Mouse (Mus musculus): ENCODE results near the gene Lama2. TPM values are rescaled to one million over a fixed set of nuclear protein-coding genes. Genes with fewer than 3 reads are reported as not detected.

The Lama2 gene
- polyA plus RNA-seq, 1 experiment from 2014 or later = 5.8 TPM

GRCm38 (mm10) chr10:27022707-27023106 lies 596.9 kb downstream of the Lama2 start:
- 38% methylated on average over 1 of the region's 1 CpGs for WGBS
- Histone ChIP-seq H3K4me2 (ENCODE audit: low read length) (no peak overlapping the region), H3K36me3 (ENCODE audit: control insufficient read depth, insufficient read depth, low read length) (no peaks in the 10 kb centered on the region), H3K4me1 (ENCODE audit: control insufficient read depth, insufficient read depth, low read depth, low read length) (no peaks in the 10 kb centered on the region), H3K4me3 (ENCODE audit: low read length) (no peak overlapping the region), H3K27me3 (replicated peaks; ENCODE audit: control insufficient read depth, insufficient read depth, low read length) (no peaks in the 10 kb centered on the region), H3K27ac (ENCODE audit: low read depth, low read length) (no peak overlapping the region), H3K9ac (ENCODE audit: low read depth, low read length) (no peak overlapping the region), H3K9me3 (ENCODE audit: control insufficient read depth, low read length) (no peaks in the 10 kb centered on the region)
- peak; percentile 52; the same call in 1 of the 2 replicates for ATAC-seq

DNA sequence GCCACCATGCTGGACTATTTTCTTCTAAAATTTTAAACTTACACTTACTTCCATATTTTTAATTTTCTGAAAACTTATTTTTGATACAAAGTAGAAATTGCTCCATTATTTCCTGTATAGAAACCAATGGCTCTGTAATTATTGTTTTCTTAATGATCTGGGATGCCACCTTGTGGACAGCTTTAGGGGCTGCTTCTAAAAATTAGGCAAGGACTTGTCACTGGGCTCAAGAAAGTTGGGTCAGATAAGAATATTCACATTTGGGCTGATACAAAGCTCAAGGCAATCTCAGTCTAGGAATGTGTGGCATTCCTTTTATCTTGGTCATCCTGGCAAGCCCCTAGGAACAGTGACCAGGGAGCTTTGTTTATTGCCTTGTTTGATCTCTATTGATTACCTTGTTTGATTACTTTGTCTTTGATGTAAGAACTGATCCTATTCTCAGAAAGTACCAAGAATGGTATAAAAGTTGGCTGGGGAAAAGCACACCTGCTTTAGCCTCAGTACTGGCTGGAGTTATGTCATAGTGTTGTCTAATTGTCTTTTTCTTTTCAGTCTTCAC lies 606.7 kb downstream of the Lama2 start:
- H3K9ac ChIP-seq (ENCODE audit: low read depth, low read length) = no peak overlapping the region
- H3K4me1 ChIP-seq (ENCODE audit: control insufficient read depth, insufficient read depth, low read depth, low read length) = no peaks in the 10 kb centered on the region
- no peak for ATAC-seq
- H3K36me3 ChIP-seq (ENCODE audit: control insufficient read depth, insufficient read depth, low read length) = no peaks in the 10 kb centered on the region
- no peak overlapping the region for H3K27ac ChIP-seq (ENCODE audit: low read depth, low read length)
- no peaks in the 10 kb centered on the region for H3K27me3 ChIP-seq (replicated peaks; ENCODE audit: control insufficient read depth, insufficient read depth, low read length)
- H3K9me3 ChIP-seq (ENCODE audit: control insufficient read depth, low read length) = no peaks in the 10 kb centered on the region
- H3K4me3 ChIP-seq (ENCODE audit: low read length) = no peak overlapping the region
- H3K4me2 ChIP-seq (ENCODE audit: low read length) = no peak overlapping the region

DNA sequence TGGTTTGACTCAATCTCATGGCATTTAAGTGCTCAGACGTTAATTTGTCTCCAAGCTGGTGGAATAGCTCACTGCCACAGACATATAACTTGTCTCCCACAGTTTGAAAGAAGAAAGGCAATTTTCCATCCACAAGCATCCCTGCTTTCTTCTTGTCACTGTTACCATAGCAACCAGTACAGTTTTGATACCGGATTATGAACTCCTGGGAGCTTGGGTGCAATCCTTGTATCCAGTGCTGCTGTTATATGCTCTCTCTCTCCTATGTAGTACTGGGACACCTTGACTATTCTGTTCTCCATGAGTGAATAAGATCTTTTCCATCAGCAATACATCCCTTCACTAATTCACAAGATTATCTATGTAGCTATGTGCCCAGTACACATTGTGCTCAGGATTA lies 612.2 kb downstream of the Lama2 start:
- Histone ChIP-seq H3K4me3 (ENCODE audit: low read length) (no peak overlapping the region), H3K4me2 (ENCODE audit: low read length) (no peak overlapping the region), H3K27me3 (replicated peaks; ENCODE audit: control insufficient read depth, insufficient read depth, low read length) (no peaks in the 10 kb centered on the region), H3K9ac (ENCODE audit: low read depth, low read length) (no peak overlapping the region), H3K27ac (ENCODE audit: low read depth, low read length) (no peak overlapping the region), H3K36me3 (ENCODE audit: control insufficient read depth, insufficient read depth, low read length) (no peaks in the 10 kb centered on the region), H3K4me1 (ENCODE audit: control insufficient read depth, insufficient read depth, low read depth, low read length) (no peaks in the 10 kb centered on the region), H3K9me3 (ENCODE audit: control insufficient read depth, low read length) (no peaks in the 10 kb centered on the region)
- whole genome bisulfite sequencing = 38% methylated on average over 2 of the region's 2 CpGs
- peak; percentile 45 for ATAC-seq

DNA sequence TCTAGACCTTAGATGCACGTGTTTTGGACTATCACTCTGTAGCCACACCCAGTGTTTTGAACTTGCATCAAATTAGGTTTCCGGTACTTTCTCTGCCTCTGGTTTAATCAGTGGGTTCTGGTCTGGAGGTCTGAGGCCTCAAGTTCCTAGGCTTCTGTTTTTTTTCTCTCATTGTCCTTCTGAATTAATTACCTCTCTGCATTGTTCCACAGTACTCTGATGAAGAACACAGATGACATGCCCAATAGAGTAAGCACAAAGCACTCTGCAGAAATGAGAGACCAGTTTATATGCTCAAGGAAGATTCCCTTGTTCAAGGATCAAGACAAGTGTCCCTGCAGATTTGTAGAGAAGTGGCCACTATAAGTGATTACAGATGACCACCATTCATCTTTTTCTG lies 613.8 kb downstream of the Lama2 start:
- H3K4me3 ChIP-seq (ENCODE audit: low read length) = no peak overlapping the region
- no peaks in the 10 kb centered on the region for H3K9me3 ChIP-seq (ENCODE audit: control insufficient read depth, low read length)
- no peak overlapping the region for H3K9ac ChIP-seq (ENCODE audit: low read depth, low read length)
- ATAC-seq = no peak
- no peaks in the 10 kb centered on the region for H3K27me3 ChIP-seq (replicated peaks; ENCODE audit: control insufficient read depth, insufficient read depth, low read length)
- no peak overlapping the region for H3K27ac ChIP-seq (ENCODE audit: low read depth, low read length)
- H3K4me1 ChIP-seq (ENCODE audit: control insufficient read depth, insufficient read depth, low read depth, low read length) = peaks cover 4% of the 10 kb centered on the region; the same call in 1 of the 2 replicates
- WGBS = 52% methylated on average over 2 of the region's 2 CpGs
- H3K4me2 ChIP-seq (ENCODE audit: low read length) = no peak overlapping the region
- H3K36me3 ChIP-seq (ENCODE audit: control insufficient read depth, insufficient read depth, low read length) = no peaks in the 10 kb centered on the region

DNA sequence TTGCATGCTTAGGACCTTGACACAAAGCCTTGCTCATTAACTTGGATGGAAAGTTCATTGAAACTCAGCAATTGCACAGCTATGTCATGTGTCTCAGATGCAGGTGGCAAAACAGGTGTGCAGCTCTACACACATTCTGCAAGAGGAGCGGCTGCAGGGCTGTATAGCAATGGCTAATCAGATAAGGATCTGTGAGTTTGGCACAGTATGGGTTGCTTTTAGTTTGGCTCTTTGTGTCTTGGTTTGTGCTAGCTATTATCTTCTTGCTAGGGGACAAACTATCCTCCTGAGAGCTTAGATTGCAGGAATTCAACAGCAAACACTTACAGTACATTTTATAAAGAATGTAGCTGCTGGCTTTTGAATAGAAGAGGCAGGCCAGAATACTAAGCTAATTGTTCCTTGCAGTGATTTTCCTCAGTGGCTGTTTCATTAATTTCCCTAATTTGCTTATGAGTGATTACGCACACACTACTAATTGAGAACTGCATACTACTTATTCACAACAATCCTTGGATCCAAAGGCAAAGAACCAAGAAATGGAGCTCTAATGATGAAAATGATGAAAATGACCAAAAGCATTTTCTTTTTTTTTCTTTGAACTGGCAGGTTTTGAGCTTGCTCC lies 617.9 kb downstream of the Lama2 start:
- Histone ChIP-seq H3K9me3 (ENCODE audit: control insufficient read depth, low read length) (no peaks in the 10 kb centered on the region), H3K27ac (ENCODE audit: low read depth, low read length) (no peak overlapping the region), H3K27me3 (replicated peaks; ENCODE audit: control insufficient read depth, insufficient read depth, low read length) (no peaks in the 10 kb centered on the region), H3K9ac (ENCODE audit: low read depth, low read length) (no peak overlapping the region), H3K36me3 (ENCODE audit: control insufficient read depth, insufficient read depth, low read length) (no peaks in the 10 kb centered on the region), H3K4me1 (ENCODE audit: control insufficient read depth, insufficient read depth, low read depth, low read length) (peaks cover 4% of the 10 kb centered on the region; the same call in 1 of the 2 replicates), H3K4me3 (ENCODE audit: low read length) (no peak overlapping the region), H3K4me2 (ENCODE audit: low read length) (no peak overlapping the region)
- whole genome bisulfite sequencing = 71% methylated on average over 2 of the region's 2 CpGs
- peak; percentile 68; the same call in 1 of the 2 replicates for ATAC-seq

DNA sequence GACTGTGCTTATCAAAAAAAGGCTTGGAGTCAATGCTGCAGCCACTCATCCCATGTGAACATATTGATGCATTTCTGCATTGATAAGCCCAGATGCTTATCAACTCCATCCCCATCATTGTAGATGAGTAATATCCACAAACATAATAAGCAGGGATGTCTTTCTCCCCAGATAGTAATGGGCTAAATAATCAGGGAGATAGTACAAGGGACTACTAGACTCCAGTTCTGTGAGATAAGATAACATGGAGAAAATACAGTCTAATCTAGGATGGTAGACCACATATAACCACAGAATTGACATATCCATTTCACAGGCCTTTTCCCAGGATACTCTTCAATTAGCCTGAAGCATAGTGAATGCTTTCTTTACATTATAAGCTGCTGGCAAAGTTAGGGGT lies 622.9 kb downstream of the Lama2 start:
- Histone ChIP-seq H3K27ac (ENCODE audit: low read depth, low read length) (no peak overlapping the region), H3K4me3 (ENCODE audit: low read length) (no peak overlapping the region), H3K9me3 (ENCODE audit: control insufficient read depth, low read length) (no peaks in the 10 kb centered on the region), H3K27me3 (replicated peaks; ENCODE audit: control insufficient read depth, insufficient read depth, low read length) (no peaks in the 10 kb centered on the region), H3K4me2 (ENCODE audit: low read length) (no peak overlapping the region), H3K36me3 (ENCODE audit: control insufficient read depth, insufficient read depth, low read length) (no peaks in the 10 kb centered on the region), H3K9ac (ENCODE audit: low read depth, low read length) (no peak overlapping the region), H3K4me1 (ENCODE audit: control insufficient read depth, insufficient read depth, low read depth, low read length) (peaks cover 4% of the 10 kb centered on the region; the same call in 1 of the 2 replicates)
- no peak for ATAC-seq

DNA sequence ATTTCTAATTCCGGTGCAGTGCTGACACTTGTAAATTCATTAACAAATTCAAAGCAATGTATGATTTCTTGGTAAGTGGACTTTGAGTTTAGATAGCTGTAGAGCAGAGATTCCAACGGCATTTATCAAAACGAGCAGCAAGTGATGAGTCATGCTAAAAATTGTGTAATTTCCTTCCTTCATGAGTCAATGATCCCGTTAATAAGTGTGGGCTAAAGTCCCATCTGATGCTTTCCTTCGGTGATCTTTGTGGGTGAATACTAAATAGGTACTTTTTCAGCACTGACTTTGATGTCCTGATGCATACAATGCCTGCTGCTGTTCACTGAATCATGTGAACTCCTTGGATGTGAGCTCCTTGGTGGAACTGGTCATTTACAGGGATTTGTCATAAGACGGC lies 623.6 kb downstream of the Lama2 start:
- H3K36me3 ChIP-seq (ENCODE audit: control insufficient read depth, insufficient read depth, low read length) = no peaks in the 10 kb centered on the region
- H3K9ac ChIP-seq (ENCODE audit: low read depth, low read length) = no peak overlapping the region
- no peak for ATAC-seq
- H3K27me3 ChIP-seq (replicated peaks; ENCODE audit: control insufficient read depth, insufficient read depth, low read length) = no peaks in the 10 kb centered on the region
- no peaks in the 10 kb centered on the region for H3K4me1 ChIP-seq (ENCODE audit: control insufficient read depth, insufficient read depth, low read depth, low read length)
- H3K9me3 ChIP-seq (ENCODE audit: control insufficient read depth, low read length) = no peaks in the 10 kb centered on the region
- no peak overlapping the region for H3K27ac ChIP-seq (ENCODE audit: low read depth, low read length)
- no peak overlapping the region for H3K4me2 ChIP-seq (ENCODE audit: low read length)
- 77% methylated on average over 6 of the region's 6 CpGs for WGBS
- H3K4me3 ChIP-seq (ENCODE audit: low read length) = no peak overlapping the region

DNA sequence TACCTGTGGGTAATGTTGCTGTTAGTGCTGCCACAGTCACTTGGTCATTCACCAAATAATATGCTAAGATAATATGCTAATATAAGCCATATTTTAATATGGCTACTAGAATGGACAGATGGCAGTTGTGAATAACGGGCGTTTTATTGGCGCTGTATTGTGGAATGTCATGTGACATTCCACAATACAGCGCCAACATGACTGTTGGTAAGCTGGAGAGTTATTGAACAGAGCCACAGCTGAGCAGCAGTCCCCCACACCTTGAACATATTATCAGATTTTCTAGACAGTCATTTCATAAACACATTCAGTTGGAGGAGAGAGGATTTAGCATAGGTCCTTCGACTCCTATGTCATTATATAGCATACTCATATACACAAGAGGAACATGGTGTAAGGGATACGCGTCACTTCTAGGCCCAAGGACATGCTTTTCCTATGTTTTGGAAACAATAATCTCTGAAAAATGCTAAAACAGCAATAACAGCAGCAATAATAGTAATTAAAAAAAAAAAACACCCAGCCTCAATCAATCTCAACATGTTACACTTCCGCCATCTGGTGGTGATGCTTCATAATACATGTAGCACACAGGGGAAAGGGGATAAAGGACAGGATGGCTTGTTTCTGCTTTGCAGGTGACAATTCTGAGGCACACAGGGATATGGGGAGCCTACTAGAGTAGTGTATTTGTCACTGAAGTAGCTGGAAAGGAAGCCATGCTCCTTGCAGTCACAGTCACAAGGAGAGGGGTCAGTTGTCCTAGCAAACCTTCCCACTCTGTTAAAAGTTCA lies 624.2 kb downstream of the Lama2 start:
- no peak overlapping the region for H3K9ac ChIP-seq (ENCODE audit: low read depth, low read length)
- H3K27ac ChIP-seq (ENCODE audit: low read depth, low read length) = no peak overlapping the region
- no peaks in the 10 kb centered on the region for H3K4me1 ChIP-seq (ENCODE audit: control insufficient read depth, insufficient read depth, low read depth, low read length)
- H3K4me2 ChIP-seq (ENCODE audit: low read length) = no peak overlapping the region
- H3K36me3 ChIP-seq (ENCODE audit: control insufficient read depth, insufficient read depth, low read length) = no peaks in the 10 kb centered on the region
- ATAC-seq = peak; percentile 51; the same call in 1 of the 2 replicates
- 76% methylated on average over 8 of the region's 8 CpGs for WGBS
- no peaks in the 10 kb centered on the region for H3K9me3 ChIP-seq (ENCODE audit: control insufficient read depth, low read length)
- no peaks in the 10 kb centered on the region for H3K27me3 ChIP-seq (replicated peaks; ENCODE audit: control insufficient read depth, insufficient read depth, low read length)
- H3K4me3 ChIP-seq (ENCODE audit: low read length) = no peak overlapping the region

- 0 out of 2 replicates have a peak overlapping the region, but pooled peaks have one; percentile 11 for H3K27ac ChIP-seq (ENCODE audit: low read depth, low read length)
- H3K4me2 ChIP-seq (ENCODE audit: low read length) = no peak overlapping the region
- no peaks in the 10 kb centered on the region for H3K4me1 ChIP-seq (ENCODE audit: control insufficient read depth, insufficient read depth, low read depth, low read length)
- H3K4me3 ChIP-seq (ENCODE audit: low read length) = no peak overlapping the region
- H3K9me3 ChIP-seq (ENCODE audit: control insufficient read depth, low read length) = no peaks in the 10 kb centered on the region
- no peaks in the 10 kb centered on the region for H3K36me3 ChIP-seq (ENCODE audit: control insufficient read depth, insufficient read depth, low read length)
- H3K9ac ChIP-seq (ENCODE audit: low read depth, low read length) = no peak overlapping the region
- H3K27me3 ChIP-seq (replicated peaks; ENCODE audit: control insufficient read depth, insufficient read depth, low read length) = no peaks in the 10 kb centered on the region
- WGBS = 60% methylated on average over 8 of the region's 8 CpGs
- peak; percentile 71 for ATAC-seq
These were observed 625.4 kb downstream of the Lama2 start for GRCm38 (mm10) chr10:26993971-26994761.

Measured in hindbrain, embryonic 16.5 days (tissue).